Mouse (Mus musculus) thymus, adult 2 months (tissue): ENCODE measurements around the gene Vapb.

Experiments used
- CTCF ChIP-seq: fragments of 200-500 bp; IDR thresholded peaks from 2 replicates; pipeline ENCODE4 v1.5.1; 2012; ENCODE audit warnings: mild to moderate bottlenecking, control low read depth, low read length, moderate library complexity, borderline replicate concordance; ENCODE audit not compliant: control insufficient read depth, poor library complexity, insufficient read depth; ENCODE audit errors: extremely low read depth
- POLR2A ChIP-seq: fragments of 200-500 bp; IDR thresholded peaks from 2 replicates; pipeline ENCODE4 v1.6.1; 2012; ENCODE audit warnings: mild to moderate bottlenecking, low read length, control low read depth, moderate library complexity; ENCODE audit not compliant: control insufficient read depth, poor library complexity, insufficient read depth; ENCODE audit errors: extremely low read depth

DNA sequence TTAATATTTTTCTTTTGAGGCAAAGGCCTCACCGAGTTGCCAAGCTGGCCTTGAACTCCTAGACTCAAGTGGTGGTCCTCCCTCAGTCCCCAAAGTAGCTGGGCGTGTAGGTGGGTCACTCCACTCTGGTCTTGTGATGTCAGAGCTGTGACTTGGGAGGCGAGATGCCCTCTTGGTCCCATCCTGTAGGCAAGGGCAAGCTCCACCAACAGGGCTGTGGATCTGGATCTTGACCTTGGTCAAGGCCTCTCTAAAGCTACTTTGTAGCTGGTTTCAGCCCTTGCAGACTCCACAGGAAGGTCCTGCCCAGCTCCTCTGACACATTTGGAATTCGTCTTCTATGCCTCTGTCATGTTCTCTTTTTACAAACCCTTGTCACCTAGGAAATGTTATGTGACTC lies 11.5 kb upstream of the Vapb start:
- TF ChIP-seq CTCF = no peak
- TF ChIP-seq POLR2A = no peak
